Mouse (Mus musculus): ENCODE results near the gene Angptl1. TPM values are rescaled to one million over a fixed set of nuclear protein-coding genes. Genes with fewer than 3 reads are reported as not detected.

The Angptl1 gene
- total RNA-seq (2012; rRNA removed) (0.08 and 0.29 TPM in 2 replicates), total RNA-seq (2014; rRNA removed) (not detected in 2 replicates), polyA plus RNA-seq (2012; ENCODE audit: insufficient read length, low read depth) (0.10 and 0.23 TPM in 2 replicates)

GRCm38 (mm10) chr1:156838177-156838576, at the start of gene Angptl1:
Gene Angptl1 (plus strand): TSS chr1:156838562.
- Histone ChIP-seq H3K9me3 (replicated peaks; ENCODE audit: low read length) (no peaks in the 10 kb centered on the region), H3K27ac (ENCODE audit: insufficient read depth, low read depth) (no peak within 1 kb of the TSS), H3K9ac (ENCODE audit: insufficient read depth, low read depth) (no peak within 1 kb of the TSS), H3K27me3 (replicated peaks) (no peaks in the 10 kb centered on the region), H3K4me3 (replicated peaks in 1 of 3; ENCODE audit: low read depth in 2 of 3, low read length in 2 of 3, poor library complexity in 1 of 3) (no peak within 1 kb of the TSS), H3K4me2 (ENCODE audit: insufficient read depth, low read depth, poor library complexity, severe bottlenecking) (no peak within 1 kb of the TSS), H3K36me3 (replicated peaks in 1 of 2; ENCODE audit: control insufficient read depth in 1 of 2, insufficient read depth in 1 of 2, low read length in 1 of 2) (peaks cover 41 to 78% of the 10 kb centered on the region in 2 experiments), H3K79me2 (replicated peaks; ENCODE audit: control insufficient read depth, extremely low read depth, insufficient read depth, poor library complexity, severe bottlenecking) (no peaks in the 10 kb centered on the region; the same call in 1 of the 2 replicates), H3K4me1 (ENCODE audit: control insufficient read depth in 1 of 2, insufficient read depth in 2 of 2) (peaks cover 9 to 18% of the 10 kb centered on the region in 2 experiments)
- TF ChIP-seq CHD1 (IDR thresholded peaks at IDR 0.05; ENCODE audit: low read depth, low read length) (no peak), MYC (IDR thresholded peaks at IDR 0.05; ENCODE audit: low read depth, low read length) (no peak), ZC3H11A (IDR thresholded peaks at IDR 0.05; ENCODE audit: low read depth, low read length) (no peak), UBTF (IDR thresholded peaks at IDR 0.05; ENCODE audit: low read depth, low read length) (no peak), E2F4 (IDR thresholded peaks at IDR 0.05; ENCODE audit: insufficient replicate concordance, low read depth, low read length) (no peak), ZNF384 (IDR thresholded peaks at IDR 0.05; ENCODE audit: low read depth, low read length) (no peak), USF1 (IDR thresholded peaks at IDR 0.05; ENCODE audit: low read depth, low read length) (no peak), RCOR1 (conservative IDR thresholded peaks at IDR 0.05; ENCODE audit: low read depth, low read length) (no peak), NRF1 (IDR thresholded peaks at IDR 0.05; ENCODE audit: low read depth, low read length) (no peak)
- in situ Hi-C loops (cut with MboI; ENCODE audit: low pct_ligation_motif_present, low pct_unique_long_range_greater_than_20kb, low sequenced_read_pairs) (no loop called here), dilution Hi-C loops (cut with MboI; ENCODE audit: extremely low pct_ligation_motif_present, extremely low pct_unique_long_range_greater_than_20kb, low sequenced_read_pairs) (no loop called here)
- DNase-seq (ENCODE audit: extremely low read depth) = no peak

GRCm38 (mm10) chr1:156789844-156790490, 48.4 kb upstream of the Angptl1 start:
- Histone ChIP-seq H3K4me3 (replicated peaks in 1 of 3; ENCODE audit: low read depth in 2 of 3, low read length in 2 of 3, poor library complexity in 1 of 3) (no peak overlapping the region), H3K4me1 (ENCODE audit: control insufficient read depth in 1 of 2, insufficient read depth in 2 of 2) (peaks cover 3 to 7% of the 10 kb centered on the region in 2 experiments; a peak in 2 of 4 replicates), H3K4me2 (ENCODE audit: insufficient read depth, low read depth, poor library complexity, severe bottlenecking) (no peak overlapping the region), H3K9me3 (replicated peaks; ENCODE audit: low read length) (no peaks in the 10 kb centered on the region), H3K79me2 (replicated peaks; ENCODE audit: control insufficient read depth, extremely low read depth, insufficient read depth, poor library complexity, severe bottlenecking) (no peaks in the 10 kb centered on the region), H3K36me3 (replicated peaks in 1 of 2; ENCODE audit: control insufficient read depth in 1 of 2, insufficient read depth in 1 of 2, low read length in 1 of 2) (no peaks in the 10 kb centered on the region), H3K27ac (ENCODE audit: insufficient read depth, low read depth) (no peak overlapping the region), H3K27me3 (replicated peaks) (no peaks in the 10 kb centered on the region), H3K9ac (ENCODE audit: insufficient read depth, low read depth) (no peak overlapping the region)
- dilution Hi-C loops (cut with MboI; ENCODE audit: extremely low pct_ligation_motif_present, extremely low pct_unique_long_range_greater_than_20kb, low sequenced_read_pairs) (no loop called here), in situ Hi-C loops (cut with MboI; ENCODE audit: low pct_ligation_motif_present, low pct_unique_long_range_greater_than_20kb, low sequenced_read_pairs) (no loop called here)
- DNase-seq (ENCODE audit: extremely low read depth) = no peak
- TF ChIP-seq PAX5 (IDR thresholded peaks at IDR 0.05; ENCODE audit: low read length) = no peak
- TF ChIP-seq TBP (conservative IDR thresholded peaks at IDR 0.05; ENCODE audit: low read depth, low read length) = no peak
- TF ChIP-seq EP300 (IDR thresholded peaks at IDR 0.05; ENCODE audit: low read length) = no peak
- no peak for TF ChIP-seq USF1 (IDR thresholded peaks at IDR 0.05; ENCODE audit: low read depth, low read length)
- TF ChIP-seq CHD2 (IDR thresholded peaks at IDR 0.05; ENCODE audit: low read length) = no peak
- no peak for TF ChIP-seq ZC3H11A (IDR thresholded peaks at IDR 0.05; ENCODE audit: low read depth, low read length)
- TF ChIP-seq MXI1 (IDR thresholded peaks at IDR 0.05; ENCODE audit: low read depth, low read length) = no peak
- TF ChIP-seq MAFK (IDR thresholded peaks at IDR 0.05; ENCODE audit: insufficient replicate concordance, low read length) = no peak
- TF ChIP-seq MYC (IDR thresholded peaks at IDR 0.05; ENCODE audit: low read depth, low read length) = no peak
- TF ChIP-seq CTCF (conservative IDR thresholded peaks at IDR 0.05 in 1 of 2, IDR thresholded peaks at IDR 0.05 in 1 of 2; ENCODE audit: low read depth in 2 of 2, low read length in 2 of 2) = no peak
- no peak for TF ChIP-seq ETS1 (conservative IDR thresholded peaks at IDR 0.05; ENCODE audit: low read depth, low read length)
- TF ChIP-seq KAT2A (IDR thresholded peaks at IDR 0.05; ENCODE audit: insufficient replicate concordance, low read length) = no peak
- no peak for TF ChIP-seq ZMIZ1 (IDR thresholded peaks at IDR 0.05; ENCODE audit: low read depth, low read length)
- TF ChIP-seq RAD21 (IDR thresholded peaks at IDR 0.05; ENCODE audit: low read depth, low read length) = no peak
- TF ChIP-seq POLR2AphosphoS2 (IDR thresholded peaks at IDR 0.05; ENCODE audit: low read depth, low read length) = no peak

Data from CH12.LX (cell line).